Mouse (Mus musculus) natural killer cell, adult 2 months (primary cell): ENCODE results near the gene T2.

ENCODE experiments used
- DNase-seq, 2 experiments: peaks; one replicate each; pipeline ENCODE4 v3.0.0; 2022; ENCODE audit warnings: low spot score in 2 of 2

Gene T2

GRCm38 (mm10) chr17:8416865-8417264, 61.1 kb downstream of the T2 start:
- no peak for DNase-seq

- DNase-seq: no peak
These were observed 64.9 kb downstream of the T2 start for GRCm38 (mm10) chr17:8420739-8421138.

GRCm38 (mm10) chr17:8421517-8421916, 65.7 kb downstream of the T2 start:
- DNase-seq: peak; percentile 5 to 12

GRCm38 (mm10) chr17:8423283-8423682, 67.5 kb downstream of the T2 start:
- DNase-seq: peak; percentile 20 to 24

GRCm38 (mm10) chr17:8429436-8429835, 73.6 kb downstream of the T2 start:
- DNase-seq: no peak

GRCm38 (mm10) chr17:8429896-8430295, 74.1 kb downstream of the T2 start:
- no peak for DNase-seq

- DNase-seq: no peak
These were observed 76.5 kb downstream of the T2 start for GRCm38 (mm10) chr17:8432179-8432800.

- DNase-seq: no peak
These were observed 77.6 kb downstream of the T2 start for GRCm38 (mm10) chr17:8433121-8433977.

- DNase-seq: no peak
These were observed 78.5 kb downstream of the T2 start, which contains the start of gene T for GRCm38 (mm10) chr17:8433978-8434960. Gene T, plus strand, starts transcription at chr17:8434423.

GRCm38 (mm10) chr17:8436184-8436583, 80.4 kb downstream of the T2 start:
- no peak for DNase-seq

GRCm38 (mm10) chr17:8444062-8444461, 88.3 kb downstream of the T2 start:
- DNase-seq: no peak

- DNase-seq: no peak
These were observed 91.9 kb downstream of the T2 start for GRCm38 (mm10) chr17:8447676-8448192.

- no peak for DNase-seq
These were observed 92.5 kb downstream of the T2 start for GRCm38 (mm10) chr17:8448324-8448723.

- no peak for DNase-seq
These were observed 99.4 kb downstream of the T2 start for GRCm38 (mm10) chr17:8455196-8455595.

- no peak for DNase-seq
These were observed 99.8 kb downstream of the T2 start for GRCm38 (mm10) chr17:8455601-8456000.

GRCm38 (mm10) chr17:8456856-8457460, 101.2 kb downstream of the T2 start:
- no peak for DNase-seq

- peak; percentile 18 to 34 for DNase-seq
These were observed 105.8 kb downstream of the T2 start for GRCm38 (mm10) chr17:8461568-8461967.

- peak; percentile 25 to 41 for DNase-seq
These were observed 107.8 kb downstream of the T2 start for GRCm38 (mm10) chr17:8463482-8464128.

GRCm38 (mm10) chr17:8467771-8468170, 112.0 kb downstream of the T2 start:
- no peak for DNase-seq

- DNase-seq: peak; percentile 24 to 49
These were observed 113.0 kb downstream of the T2 start for GRCm38 (mm10) chr17:8468716-8469344.
